Mouse (Mus musculus) megakaryocyte, adult 5-6 weeks (primary cell): ENCODE measurements around the gene Wdfy1. TPM values are rescaled to one million over a fixed set of nuclear protein-coding genes. Genes with fewer than 3 reads are reported as not detected.

ENCODE experiments used
- ATAC-seq: 2 replicates; pipeline ENCODE4 v1.8.0; 2016; ENCODE audit warnings: mild to moderate bottlenecking, inconsistent platforms; ENCODE audit not compliant: poor library complexity, severe bottlenecking
- total RNA-seq, 2 experiments: library from RNA; stranded (forward) in 1 of 2; stranded (reverse) in 1 of 2; fragments of 153-499, 151-499 nt in 1 of 2; fragments of 221-1000, 200-1000 nt in 1 of 2; gene quantifications; 2 replicates each; pipeline versions ENCODE4 v1.2.3 to v1.2.4; 2015 to 2017

The Wdfy1 gene
- total RNA-seq, 2 experiments from 2014 or later = 9.0 to 18.4 TPM

DNA sequence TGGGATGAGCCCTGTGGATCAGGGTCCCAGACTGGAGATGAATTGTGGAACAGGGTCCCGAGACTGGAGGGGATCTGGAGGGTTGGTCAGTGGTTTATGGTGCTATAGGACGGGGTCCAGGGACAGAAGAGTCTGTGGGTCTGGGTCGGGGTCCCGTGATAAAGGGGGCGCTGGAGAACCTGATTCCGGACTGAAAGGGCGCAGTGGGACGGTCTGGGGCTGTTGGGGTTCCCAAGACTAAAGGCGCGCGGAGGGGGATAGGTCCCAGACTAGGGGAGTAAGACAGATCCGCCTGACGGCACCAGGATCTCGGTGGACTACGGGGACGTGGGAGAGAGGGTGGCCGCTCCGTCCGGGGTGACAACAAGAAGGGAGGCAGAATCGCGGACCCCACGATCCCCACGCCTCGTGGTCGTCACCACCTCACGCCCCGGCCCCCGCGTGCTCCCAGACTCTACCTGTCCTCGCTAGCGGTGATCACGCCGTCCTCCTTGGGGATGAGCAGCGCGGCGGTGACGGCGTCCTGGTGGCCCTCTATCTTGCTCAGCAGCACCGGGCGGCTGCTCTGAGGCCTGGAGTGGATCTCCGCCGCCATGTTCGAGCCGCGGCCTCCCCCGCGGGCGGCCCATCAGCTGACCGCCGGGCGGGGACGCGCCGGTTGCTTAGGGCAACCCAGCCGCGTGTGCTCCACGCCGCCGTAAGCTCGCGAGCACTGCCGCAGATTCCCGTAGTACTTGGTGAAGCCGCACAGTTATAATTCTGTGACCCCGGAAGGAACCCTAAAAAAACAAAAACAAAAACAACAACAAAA, 14.6 kb downstream of the Wdfy1 start:
- peak; percentile 86 for ATAC-seq

DNA sequence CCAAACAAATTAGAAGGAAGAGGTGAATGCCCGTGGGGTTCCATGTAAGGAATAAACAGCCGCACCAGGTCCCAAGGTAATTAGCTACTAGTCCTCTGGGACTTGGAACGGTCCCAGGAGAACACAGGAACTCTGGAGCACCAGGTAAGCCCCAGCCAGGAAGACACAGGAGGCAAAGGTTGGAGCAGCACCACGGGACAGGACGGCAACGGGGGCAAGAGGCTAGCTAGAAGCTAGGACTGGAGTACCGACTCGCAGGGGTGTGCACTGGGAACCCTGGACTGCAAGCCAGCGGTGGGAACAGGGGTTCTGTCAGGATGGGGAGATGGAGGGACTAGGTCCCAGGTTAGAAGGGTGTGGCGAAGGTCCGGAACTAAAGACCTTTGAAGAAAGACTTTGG, 15.3 kb downstream of the Wdfy1 start:
- no peak for ATAC-seq

DNA sequence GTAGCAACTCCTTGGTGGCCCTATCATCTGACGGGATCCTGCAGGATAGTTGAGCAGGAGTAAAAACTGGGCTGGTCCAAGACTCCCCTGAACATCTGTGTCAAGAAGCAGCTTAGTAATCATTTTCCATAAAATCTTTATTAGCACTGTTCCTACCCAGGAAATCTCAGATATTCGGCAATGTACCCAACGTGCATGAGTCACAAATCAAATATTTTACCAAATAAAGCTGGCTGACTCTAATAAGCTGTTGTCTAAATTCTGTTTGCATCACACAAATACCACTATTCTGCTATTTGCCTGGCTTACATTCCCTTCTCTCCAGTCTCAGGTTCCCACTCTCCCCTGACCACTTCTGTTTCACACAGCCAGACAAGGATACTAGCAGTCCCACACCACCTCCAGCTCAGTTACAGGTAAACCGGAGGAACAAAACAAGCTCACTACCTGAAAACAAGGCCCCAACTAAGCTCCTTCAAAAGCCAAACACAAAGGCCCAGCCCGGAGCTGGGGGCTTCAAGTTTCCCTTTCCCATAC, 16.4 kb downstream of the Wdfy1 start:
- ATAC-seq = no peak

DNA sequence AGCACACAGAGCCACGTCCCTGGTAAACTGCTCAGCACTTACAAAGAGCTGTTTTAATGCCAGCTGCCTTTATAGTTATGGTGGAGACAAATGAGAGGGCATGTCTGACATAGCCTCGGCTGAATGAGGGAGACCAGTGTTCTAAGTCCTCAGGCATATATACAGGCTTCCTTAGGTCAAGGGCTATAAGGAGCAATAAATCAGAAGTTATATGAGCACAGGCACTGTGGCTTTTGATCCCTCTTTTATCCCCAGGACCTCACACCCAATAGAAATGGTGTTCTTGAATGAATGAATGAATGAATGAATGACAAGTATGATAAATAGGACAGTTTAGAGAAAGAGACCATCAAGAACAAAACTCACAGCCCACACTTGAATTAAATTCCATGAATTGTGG, 16.9 kb downstream of the Wdfy1 start:
- no peak for ATAC-seq

DNA sequence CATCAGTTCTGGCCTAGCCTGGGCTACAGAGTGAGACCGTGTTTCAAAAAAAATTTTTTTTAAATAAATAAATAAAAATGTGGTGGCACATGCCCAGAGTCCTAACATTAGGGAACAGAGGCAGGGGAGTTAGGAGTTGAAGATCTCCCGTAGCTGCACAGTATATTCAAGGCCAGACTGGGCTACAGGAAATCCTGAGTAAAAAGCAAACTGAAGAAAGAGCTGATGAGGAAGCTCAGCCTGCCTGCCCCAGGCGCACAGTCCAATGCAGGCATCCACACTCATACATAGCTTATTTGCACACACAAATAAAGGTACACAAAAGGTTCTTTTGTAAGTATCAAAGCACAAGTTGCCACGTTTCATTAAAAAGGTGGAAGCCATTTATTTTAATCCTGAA, 18.3 kb downstream of the Wdfy1 start:
- ATAC-seq = no peak

DNA sequence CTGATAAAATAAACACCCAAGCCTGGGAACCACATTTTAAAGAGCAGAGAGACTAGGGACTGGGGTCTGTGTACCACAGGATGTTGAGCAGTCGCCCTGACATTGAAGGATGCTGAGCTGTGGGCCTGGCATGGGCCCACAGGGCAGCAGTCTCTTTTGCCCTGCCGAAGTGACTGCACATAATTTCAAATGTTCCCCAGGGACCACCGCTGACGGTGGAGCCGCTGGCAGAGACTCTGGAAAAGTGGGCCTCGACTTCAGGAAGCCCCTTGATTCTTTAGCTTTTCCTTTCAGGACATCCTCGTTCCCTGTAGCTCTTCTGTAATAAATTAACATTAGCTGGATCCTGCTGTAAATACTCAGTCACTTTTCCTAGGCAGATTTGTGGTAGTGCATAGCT, 18.8 kb downstream of the Wdfy1 start:
- ATAC-seq = no peak

DNA sequence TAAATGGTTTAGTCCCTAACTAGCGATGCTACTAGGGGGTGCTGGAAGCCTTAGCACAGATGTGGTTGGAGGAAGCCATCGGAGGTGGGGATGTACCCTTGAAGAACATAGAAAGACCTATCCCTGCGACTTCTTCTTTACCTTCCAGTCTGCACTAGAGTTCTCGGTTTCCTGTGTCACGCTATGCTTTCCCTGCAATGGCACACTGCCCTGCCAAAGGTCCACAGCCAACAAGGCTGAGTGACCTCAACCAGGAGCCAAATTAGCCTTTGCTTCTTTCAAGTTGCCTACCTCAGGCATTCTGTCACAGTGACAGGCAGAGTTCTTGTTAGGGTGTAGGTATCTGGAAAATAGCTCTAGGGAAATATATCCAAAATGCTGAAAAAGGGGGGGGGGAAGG, 19.5 kb downstream of the Wdfy1 start:
- no peak for ATAC-seq

DNA sequence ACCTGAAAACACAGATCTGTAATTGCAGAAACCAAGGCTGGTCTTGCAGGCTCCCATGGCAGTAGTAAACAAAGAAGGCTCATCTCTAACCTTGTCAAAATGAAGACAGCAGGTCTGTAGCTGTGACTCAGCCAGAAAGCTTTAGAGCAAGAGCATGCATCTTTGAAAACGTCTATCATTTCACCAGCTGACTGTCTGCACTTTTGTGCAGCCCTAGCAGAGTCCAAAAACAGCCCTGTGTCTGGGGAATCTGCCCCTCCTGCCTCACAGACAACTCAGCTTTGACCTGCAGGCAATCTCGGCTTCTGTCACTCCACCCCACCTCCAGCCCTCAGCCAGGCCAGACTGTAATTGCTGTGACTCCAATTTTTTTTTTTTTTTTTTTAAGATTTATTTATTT, 20.6 kb downstream of the Wdfy1 start:
- no peak for ATAC-seq

DNA sequence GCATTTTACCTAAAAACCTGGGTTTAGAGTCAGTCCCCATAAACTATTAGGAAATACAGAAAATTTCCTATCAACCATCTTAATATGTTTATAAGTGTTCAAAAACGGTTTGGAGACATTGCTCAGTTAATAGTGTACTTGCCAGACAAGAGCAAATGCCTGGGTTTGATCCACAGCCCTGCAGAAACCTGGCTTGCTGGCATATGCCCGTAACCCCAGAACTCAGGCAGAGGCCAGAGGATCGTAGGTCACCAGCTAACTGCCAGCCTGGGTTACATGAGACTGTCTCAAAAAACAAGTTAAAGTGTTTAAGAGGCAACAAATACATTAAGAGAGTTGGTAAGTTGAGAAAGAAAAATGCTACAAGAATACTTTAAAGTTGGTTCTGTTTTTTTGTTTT, 21.0 kb downstream of the Wdfy1 start:
- ATAC-seq = no peak

DNA sequence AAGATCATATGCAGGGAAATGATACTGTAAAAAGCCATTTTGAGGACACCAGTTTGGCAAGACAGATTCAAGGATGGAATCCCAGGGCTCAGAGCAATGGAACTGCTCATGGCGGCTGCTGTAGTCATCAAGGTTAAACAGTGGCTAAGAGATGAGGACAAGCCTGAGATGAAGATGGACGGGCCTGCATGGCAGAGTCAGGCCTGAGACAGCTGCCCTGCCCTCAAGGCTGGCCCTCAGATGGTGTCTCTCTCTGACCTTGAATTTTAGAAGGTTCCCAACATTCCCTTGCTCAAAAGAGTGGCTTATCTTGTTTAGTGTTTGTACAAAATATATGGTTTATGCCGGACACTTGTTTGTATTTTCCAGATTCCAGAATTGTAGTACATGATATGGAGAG, 22.5 kb downstream of the Wdfy1 start:
- ATAC-seq = no peak

DNA sequence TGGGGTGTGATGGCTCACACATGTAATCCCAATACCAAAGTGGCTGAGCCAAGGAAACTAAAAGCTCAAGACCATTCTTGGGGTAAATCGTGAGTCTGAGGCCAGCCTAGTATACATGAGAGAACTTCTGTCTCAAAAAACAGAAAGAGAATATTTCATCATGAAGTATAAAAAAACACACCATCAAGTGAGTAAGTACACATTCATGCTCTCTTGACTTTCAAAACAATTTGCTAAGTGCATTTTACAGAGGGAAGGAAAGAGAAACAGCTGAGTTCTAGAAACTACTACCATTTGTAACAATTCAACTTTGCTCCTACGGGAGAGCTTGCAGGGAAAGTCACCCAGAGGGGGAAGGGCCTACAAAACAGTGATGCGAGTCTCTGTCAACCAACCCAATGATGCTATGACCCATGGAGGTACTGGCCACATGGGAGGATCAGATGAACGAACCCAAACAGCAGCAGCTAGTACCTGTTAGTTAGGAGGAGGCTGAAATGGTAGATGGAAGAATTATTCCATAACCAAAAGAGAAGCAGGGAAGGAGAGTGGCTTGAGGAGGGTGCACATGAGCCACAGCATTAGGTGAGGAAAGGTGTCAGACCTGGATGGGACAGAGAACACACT, 23.1 kb downstream of the Wdfy1 start:
- no peak for ATAC-seq

DNA sequence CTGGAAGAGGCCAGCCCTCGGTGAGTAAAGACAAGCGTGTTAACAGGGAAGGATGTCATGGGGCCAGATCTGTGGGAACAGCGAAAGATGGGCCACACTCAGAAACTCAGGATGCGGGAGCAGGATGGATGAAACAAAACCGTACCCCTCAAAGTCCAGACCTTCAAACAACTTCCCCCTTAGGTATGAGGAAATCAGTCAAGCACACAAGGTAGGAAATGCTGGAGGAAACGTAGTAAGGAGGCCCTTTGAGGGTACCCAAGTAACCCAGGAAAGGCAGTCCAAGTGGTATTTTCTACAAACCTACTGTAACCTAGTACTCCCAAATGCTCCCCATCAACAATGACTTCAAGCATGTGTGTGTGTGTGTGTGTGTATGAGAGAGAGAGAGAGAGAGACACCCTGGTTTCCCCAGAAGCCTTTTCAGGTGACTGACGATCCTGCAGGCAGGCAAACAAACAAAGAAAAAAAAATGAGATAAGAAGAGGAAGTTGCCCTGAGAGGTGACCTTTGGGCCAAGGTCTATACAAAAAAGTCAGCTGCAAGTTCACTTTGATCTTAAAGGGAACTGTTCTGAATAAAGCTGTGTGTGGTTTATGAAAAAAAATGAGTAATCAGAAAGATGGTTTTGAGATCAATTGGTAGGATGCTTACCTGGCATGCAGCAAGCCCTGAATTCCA, 23.8 kb downstream of the Wdfy1 start:
- ATAC-seq = peak; percentile 75

DNA sequence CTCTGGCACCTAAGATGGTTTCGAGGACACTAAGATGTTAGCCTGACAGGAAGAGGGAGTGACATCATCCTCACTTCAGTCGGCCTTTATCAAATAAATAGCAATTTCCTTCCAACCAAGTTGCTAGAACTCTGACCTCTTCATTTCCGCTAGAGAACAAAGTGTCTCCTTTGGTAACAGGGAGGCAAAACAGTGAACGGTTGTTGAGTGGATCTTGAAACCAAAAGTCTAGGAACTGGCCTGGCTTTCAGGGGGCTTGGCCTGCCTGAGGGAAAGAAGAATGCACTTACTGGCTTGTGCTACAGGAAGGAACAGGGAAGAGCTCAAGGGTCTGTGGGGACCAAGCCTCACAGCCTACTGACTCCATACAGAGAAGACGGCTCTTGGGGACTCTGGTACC, 24.8 kb downstream of the Wdfy1 start:
- ATAC-seq = peak; percentile 41

DNA sequence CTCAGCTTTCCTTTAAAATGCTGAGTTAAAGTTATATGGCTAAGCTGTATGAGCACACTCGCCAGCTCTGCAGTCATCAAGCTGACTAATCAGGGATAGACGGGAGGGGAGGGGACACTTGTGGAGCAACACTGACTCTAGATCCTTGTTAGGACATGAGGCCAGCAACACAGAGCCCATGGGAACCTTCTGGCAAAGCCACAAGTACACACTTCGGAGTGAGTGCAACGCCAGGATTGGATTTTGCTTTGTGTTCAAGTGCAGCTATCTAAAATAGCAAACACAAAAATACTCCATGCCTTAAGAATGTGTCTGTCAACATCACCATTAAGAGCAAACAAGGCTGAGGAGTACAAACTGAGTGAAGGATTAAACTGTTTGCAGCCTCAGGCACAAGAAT, 29.9 kb downstream of the Wdfy1 start:
- no peak for ATAC-seq

DNA sequence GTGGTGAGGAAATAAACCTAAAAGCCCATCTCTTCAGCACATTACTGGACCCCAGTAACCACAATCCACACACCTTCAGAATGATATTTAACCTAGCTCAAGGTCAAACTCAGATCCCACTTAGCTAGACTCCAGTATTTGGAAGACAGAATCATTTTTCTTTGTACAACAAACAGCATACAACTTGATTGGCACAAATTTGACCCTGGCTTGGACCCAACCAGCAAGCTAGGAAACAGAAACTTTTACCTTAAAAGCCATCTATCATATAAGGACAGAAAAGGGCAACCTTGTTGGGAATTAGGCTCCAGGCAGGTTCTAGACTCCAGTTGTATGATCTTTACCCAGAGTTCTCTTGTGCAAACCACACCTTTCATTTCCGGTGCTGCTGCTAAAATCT, 32.6 kb downstream of the Wdfy1 start:
- no peak for ATAC-seq

DNA sequence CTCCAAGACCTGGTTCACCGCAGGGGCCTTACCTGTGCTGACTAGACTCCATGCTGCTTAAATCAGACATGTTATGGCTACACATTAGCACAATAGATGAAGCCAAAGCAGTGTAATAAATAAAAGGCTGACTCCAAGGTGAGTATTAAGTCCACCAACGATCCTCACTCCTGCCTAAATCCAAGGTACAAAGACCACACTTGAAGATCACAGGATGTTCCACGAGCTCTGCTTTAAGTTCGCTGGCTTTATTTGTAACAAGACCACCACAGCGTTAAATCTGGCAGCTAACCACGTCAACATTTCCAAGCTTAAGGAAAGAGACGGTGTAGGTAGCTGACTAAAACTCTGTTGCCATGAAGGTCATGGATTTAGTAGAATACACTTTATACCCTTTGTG, 33.0 kb downstream of the Wdfy1 start:
- ATAC-seq = no peak

DNA sequence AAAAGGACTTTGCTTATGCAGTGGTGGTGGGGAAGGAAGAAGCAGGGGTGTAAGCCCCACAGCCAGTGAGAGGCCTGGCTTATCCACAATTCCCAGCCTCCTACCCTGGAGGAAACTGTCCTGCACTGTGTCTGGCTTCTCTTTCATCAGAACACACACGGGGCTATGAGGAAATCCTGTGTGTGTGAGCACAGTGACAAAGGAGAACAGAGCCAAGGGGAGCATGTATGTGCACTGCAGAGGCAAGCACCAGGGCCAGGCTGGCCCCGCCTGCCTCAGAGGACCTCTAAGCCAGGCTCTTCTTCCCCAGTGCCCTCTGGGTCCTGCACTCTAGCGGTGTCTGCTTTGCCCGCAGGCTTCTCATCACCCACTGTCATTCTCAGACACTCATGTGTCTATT, 34.9 kb downstream of the Wdfy1 start:
- peak; percentile 94 for ATAC-seq

DNA sequence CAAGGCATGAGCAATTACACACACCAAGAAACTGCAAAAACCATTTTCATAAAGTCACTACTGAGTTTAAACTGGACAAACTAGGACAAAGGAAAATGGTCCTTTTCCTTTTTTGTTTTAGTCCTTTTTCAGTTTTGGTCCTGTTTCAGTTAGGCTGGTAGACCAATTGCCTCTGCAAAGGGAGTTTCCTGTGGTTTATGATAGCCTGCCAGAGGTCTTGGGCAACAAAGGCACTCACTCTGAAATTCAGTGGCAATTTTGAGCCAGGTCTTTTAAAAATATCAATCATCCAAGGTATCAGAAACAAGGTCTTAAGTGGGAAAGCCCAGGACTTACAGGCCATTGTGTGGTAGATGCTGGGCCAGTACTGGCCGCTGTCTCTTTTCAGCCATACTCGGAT, 36.2 kb downstream of the Wdfy1 start:
- ATAC-seq = peak; percentile 40

DNA sequence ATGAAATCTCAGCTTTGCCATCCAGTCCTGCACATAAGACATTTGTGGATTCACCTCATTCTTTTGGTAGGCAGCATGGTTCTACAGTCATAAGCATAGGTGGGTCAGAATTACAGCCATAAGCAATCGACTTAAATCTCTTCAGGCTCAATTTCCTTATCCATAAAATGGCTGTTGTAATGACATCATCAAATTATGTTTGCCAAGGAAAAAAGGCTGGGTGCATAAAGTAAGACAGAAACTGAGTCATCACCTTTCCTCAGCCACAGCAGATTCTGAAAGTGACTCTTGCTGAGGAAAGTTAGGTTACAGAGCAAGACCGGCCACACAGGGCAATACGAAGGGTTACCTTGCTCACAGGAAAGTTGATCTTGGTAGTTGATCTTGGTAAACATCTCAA, 39.5 kb downstream of the Wdfy1 start:
- ATAC-seq = no peak

DNA sequence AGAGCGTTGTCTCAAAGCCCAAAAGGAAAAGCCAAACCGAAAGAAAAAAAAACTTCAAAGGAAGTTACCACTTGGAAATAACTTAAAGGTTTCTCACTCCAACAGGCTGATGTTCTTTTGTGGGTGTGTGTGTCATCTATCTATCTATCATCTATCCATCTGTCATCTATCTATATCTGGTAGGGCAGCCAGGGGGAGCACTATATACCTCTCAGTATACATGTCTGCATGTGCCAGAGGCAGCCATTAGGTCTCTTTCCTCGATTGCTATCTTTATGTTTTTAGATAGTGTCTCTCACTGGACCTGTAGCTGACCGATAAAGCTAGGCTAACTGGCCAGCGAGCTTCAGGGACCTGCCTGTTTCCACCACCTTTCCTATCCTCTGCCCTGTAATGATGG, 41.1 kb downstream of the Wdfy1 start:
- ATAC-seq = peak; percentile 45

DNA sequence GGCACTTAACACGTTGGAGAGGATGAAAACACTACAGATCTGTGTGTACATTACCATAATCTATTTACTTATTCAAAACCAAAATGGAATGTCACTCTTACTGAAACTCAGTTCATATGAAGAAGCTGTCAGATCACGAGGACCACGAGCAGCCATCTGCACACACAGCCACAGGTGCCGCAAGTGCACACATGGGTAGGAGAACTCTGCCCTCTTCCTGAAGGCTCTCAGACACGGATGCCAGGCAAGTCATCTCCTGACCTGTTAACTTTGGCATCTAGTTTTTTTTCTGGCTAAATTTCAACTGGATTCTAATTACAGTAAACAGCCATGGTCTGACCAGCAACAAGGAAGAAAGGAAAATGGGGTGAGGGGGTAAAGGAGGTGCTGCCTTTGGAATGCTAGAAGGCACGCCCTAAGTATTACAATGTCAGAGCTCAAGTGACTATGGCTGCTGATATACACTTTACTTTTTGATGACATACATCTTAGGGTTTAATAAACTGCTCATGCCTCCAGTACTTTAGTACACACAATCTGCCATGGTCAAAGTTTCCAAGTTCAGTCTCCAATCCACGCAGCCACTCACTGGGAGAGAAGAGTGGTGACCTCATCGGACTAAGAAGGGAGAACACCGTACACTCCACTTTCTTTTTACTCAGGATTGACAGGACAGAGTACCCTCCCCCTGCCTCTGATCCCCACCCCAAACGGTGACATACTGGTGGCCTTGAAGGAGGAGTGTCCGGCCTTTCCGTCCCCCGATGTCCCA, 61.6 kb downstream of the Wdfy1 start:
- no peak for ATAC-seq
